Mouse (Mus musculus): ENCODE measurements around the gene Ubl3. TPM values are rescaled to one million over a fixed set of nuclear protein-coding genes. Genes with fewer than 3 reads are reported as not detected.

Ubl3 gene
- polyA plus RNA-seq, 1 experiment from 2014 or later: 74.5 TPM

GRCm38 (mm10) chr5:148580388-148580985, 27.9 kb upstream of the Ubl3 start:
- no peaks in the 10 kb centered on the region for H3K36me3 ChIP-seq (ENCODE audit: poor library complexity, severe bottlenecking)
- no peak overlapping the region for H3K4me3 ChIP-seq
- H3K4me2 ChIP-seq: no peak overlapping the region
- no peaks in the 10 kb centered on the region for H3K27me3 ChIP-seq
- no peaks in the 10 kb centered on the region for H3K4me1 ChIP-seq
- H3K27ac ChIP-seq: no peak overlapping the region
- WGBS: 95% methylated on average over 13 of the region's 13 CpGs
- ATAC-seq: no peak
- H3K9ac ChIP-seq: no peak overlapping the region
- H3K9me3 ChIP-seq (replicated peaks): peaks cover 9% of the 10 kb centered on the region; the same call in 1 of the 2 replicates

GRCm38 (mm10) chr5:148579156-148579555, 26.6 kb upstream of the Ubl3 start:
- Histone ChIP-seq H3K27me3 (no peaks in the 10 kb centered on the region), H3K4me3 (no peak overlapping the region), H3K4me2 (no peak overlapping the region), H3K36me3 (ENCODE audit: poor library complexity, severe bottlenecking) (no peaks in the 10 kb centered on the region), H3K9me3 (replicated peaks) (peaks cover 9% of the 10 kb centered on the region; the same call in 1 of the 2 replicates), H3K4me1 (no peaks in the 10 kb centered on the region), H3K27ac (no peak overlapping the region), H3K9ac (no peak overlapping the region)
- no peak for ATAC-seq
- 90% methylated on average over 2 of the region's 2 CpGs for WGBS

- no peak overlapping the region for H3K9ac ChIP-seq
- H3K4me1 ChIP-seq: no peaks in the 10 kb centered on the region
- H3K27me3 ChIP-seq: no peaks in the 10 kb centered on the region
- ATAC-seq: no peak
- no peak overlapping the region for H3K4me3 ChIP-seq
- no peak overlapping the region for H3K27ac ChIP-seq
- H3K4me2 ChIP-seq: no peak overlapping the region
- 0 out of 2 replicates have a peak, but pooled peaks cover 1% of the 10 kb centered on the region for H3K9me3 ChIP-seq (replicated peaks)
- no peaks in the 10 kb centered on the region for H3K36me3 ChIP-seq (ENCODE audit: poor library complexity, severe bottlenecking)
- WGBS: 82% methylated on average over 8 of the region's 8 CpGs
Measured at GRCm38 (mm10) chr5:148578353-148578752, 25.8 kb upstream of the Ubl3 start.

DNA sequence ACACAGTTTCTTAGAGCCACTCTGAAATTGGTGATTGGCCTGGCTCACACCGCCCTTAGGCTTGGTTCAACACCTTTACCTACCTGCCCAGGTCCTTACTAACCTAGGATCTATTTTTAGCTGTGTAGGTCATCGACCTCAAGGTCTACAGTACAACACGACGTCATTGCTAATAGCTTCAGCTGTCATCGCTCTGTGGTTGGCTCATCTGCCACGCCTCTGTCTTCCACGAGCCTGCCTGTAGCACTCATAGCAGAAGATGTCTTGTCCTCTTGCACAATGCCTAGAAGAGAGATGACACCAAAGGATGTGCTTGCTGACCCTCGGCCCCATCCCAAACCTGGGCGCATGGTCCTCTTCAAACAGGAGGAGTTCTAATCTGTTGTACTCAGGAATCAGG, 24.7 kb upstream of the Ubl3 start:
- Histone ChIP-seq H3K36me3 (ENCODE audit: poor library complexity, severe bottlenecking) (no peaks in the 10 kb centered on the region), H3K9ac (no peak overlapping the region), H3K27ac (no peak overlapping the region), H3K4me1 (no peaks in the 10 kb centered on the region), H3K27me3 (no peaks in the 10 kb centered on the region), H3K4me2 (no peak overlapping the region), H3K9me3 (replicated peaks) (no peaks in the 10 kb centered on the region), H3K4me3 (no peak overlapping the region)
- WGBS: 90% methylated on average over 9 of the region's 9 CpGs
- no peak for ATAC-seq

GRCm38 (mm10) chr5:148575163-148575562, 22.6 kb upstream of the Ubl3 start:
- Histone ChIP-seq H3K27ac (no peak overlapping the region), H3K9me3 (replicated peaks) (no peaks in the 10 kb centered on the region), H3K9ac (no peak overlapping the region), H3K27me3 (no peaks in the 10 kb centered on the region), H3K4me3 (no peak overlapping the region), H3K4me1 (no peaks in the 10 kb centered on the region), H3K36me3 (ENCODE audit: poor library complexity, severe bottlenecking) (no peaks in the 10 kb centered on the region), H3K4me2 (no peak overlapping the region)
- 70% methylated on average over 5 of the region's 5 CpGs for WGBS
- no peak for ATAC-seq

GRCm38 (mm10) chr5:148572676-148573075, 20.1 kb upstream of the Ubl3 start:
- H3K27ac ChIP-seq: no peak overlapping the region
- no peak overlapping the region for H3K4me3 ChIP-seq
- 91% methylated on average over 5 of the region's 5 CpGs for WGBS
- no peak for ATAC-seq
- no peaks in the 10 kb centered on the region for H3K9me3 ChIP-seq (replicated peaks)
- H3K27me3 ChIP-seq: no peaks in the 10 kb centered on the region
- H3K36me3 ChIP-seq (ENCODE audit: poor library complexity, severe bottlenecking): no peaks in the 10 kb centered on the region
- H3K4me1 ChIP-seq: no peaks in the 10 kb centered on the region
- H3K4me2 ChIP-seq: no peak overlapping the region
- no peak overlapping the region for H3K9ac ChIP-seq

DNA sequence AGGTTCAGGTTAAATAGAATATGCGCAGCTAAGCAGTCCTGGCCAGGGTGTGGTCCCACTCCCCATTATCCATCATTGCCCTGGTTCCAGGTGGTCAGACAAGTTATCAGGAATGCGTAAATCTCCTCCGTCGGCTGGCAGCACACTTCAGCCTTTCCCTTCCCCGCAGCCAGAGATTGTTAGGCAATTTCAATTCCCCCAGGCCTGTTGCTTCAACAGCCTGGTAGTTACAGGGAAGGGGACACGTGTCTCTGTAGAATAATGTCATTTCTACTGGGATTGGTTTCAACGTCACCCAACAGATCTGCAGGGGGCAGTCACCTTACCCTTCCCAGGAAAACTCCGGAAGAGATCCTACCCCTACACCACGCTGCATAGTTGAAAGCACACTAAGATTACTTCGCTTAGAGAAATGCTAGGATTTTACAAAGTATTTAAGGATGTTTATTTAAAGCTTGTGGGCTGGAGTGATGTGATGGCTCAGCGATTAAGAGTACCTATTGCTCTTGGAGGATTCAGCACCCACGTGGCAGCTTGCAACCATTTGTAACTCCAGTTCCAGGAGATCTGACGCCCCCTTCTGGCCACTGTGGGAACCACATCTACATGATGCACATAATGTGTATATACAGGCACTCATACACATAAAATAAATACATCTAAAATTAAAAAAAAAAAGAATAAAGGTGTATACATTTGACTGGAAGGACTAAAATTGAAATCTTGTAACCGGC, 18.1 kb upstream of the Ubl3 start:
- no peak for ATAC-seq
- H3K27ac ChIP-seq: no peak overlapping the region
- no peak overlapping the region for H3K9ac ChIP-seq
- H3K4me3 ChIP-seq: no peak overlapping the region
- no peak overlapping the region for H3K4me2 ChIP-seq
- H3K36me3 ChIP-seq (ENCODE audit: poor library complexity, severe bottlenecking): no peaks in the 10 kb centered on the region
- WGBS: 90% methylated on average over 14 of the region's 14 CpGs
- H3K27me3 ChIP-seq: no peaks in the 10 kb centered on the region
- H3K9me3 ChIP-seq (replicated peaks): no peaks in the 10 kb centered on the region
- H3K4me1 ChIP-seq: no peaks in the 10 kb centered on the region

DNA sequence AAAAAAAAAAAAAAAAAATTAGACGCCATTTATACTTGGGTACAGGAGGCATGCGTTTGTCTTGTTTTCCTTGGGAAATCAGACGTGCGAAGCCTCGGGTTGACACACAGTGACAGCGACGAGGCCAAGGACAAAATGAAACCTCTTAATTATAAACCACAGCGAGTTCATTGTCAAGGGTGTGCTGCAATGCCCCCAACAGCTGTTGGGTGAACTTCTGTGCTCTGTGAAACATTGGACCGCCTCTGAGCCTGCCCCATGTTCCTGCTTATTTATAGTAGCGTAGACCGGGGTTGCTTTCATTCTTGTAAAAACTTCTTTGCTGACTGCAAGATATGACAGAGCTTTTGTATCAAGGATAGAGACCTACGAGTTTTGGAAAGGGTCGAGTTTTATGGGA, 16.9 kb upstream of the Ubl3 start:
- Histone ChIP-seq H3K4me1 (no peaks in the 10 kb centered on the region), H3K4me3 (no peak overlapping the region), H3K36me3 (ENCODE audit: poor library complexity, severe bottlenecking) (no peaks in the 10 kb centered on the region), H3K27me3 (no peaks in the 10 kb centered on the region), H3K4me2 (no peak overlapping the region), H3K9ac (no peak overlapping the region), H3K9me3 (replicated peaks) (no peaks in the 10 kb centered on the region), H3K27ac (no peak overlapping the region)
- ATAC-seq: no peak
- 73% methylated on average over 13 of the region's 13 CpGs for WGBS

DNA sequence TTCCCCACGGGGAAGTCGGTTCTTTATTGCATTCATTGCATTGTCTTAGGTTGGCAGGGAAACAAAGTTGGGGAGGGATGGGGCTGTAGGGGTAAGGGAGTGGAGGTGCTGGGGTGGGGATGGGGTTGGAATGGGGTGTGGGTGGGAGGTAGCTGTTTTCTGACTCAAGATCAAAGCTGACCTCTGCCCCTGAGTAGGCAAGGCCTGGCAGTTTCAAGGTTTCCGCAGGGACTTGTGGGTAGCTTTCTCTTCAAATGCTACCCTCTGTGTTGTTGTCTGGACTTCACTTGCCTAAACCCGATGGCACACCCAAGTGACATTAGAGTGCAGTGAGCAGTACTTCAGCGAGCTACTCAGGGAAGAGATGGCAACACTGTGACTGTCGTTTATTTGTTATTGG, 13.0 kb upstream of the Ubl3 start:
- Histone ChIP-seq H3K4me1 (no peaks in the 10 kb centered on the region), H3K9me3 (replicated peaks) (no peaks in the 10 kb centered on the region), H3K9ac (no peak overlapping the region), H3K4me2 (no peak overlapping the region), H3K27me3 (no peaks in the 10 kb centered on the region), H3K27ac (no peak overlapping the region), H3K36me3 (ENCODE audit: poor library complexity, severe bottlenecking) (no peaks in the 10 kb centered on the region), H3K4me3 (no peak overlapping the region)
- 45% methylated on average over 6 of the region's 6 CpGs for WGBS
- ATAC-seq: no peak

GRCm38 (mm10) chr5:148564073-148564472, 11.5 kb upstream of the Ubl3 start:
- WGBS: 91% methylated on average over 3 of the region's 3 CpGs
- Histone ChIP-seq H3K4me1 (no peaks in the 10 kb centered on the region), H3K9me3 (replicated peaks) (no peaks in the 10 kb centered on the region), H3K36me3 (ENCODE audit: poor library complexity, severe bottlenecking) (no peaks in the 10 kb centered on the region), H3K27ac (no peak overlapping the region), H3K4me3 (no peak overlapping the region), H3K9ac (no peak overlapping the region), H3K4me2 (no peak overlapping the region), H3K27me3 (no peaks in the 10 kb centered on the region)
- no peak for ATAC-seq

DNA sequence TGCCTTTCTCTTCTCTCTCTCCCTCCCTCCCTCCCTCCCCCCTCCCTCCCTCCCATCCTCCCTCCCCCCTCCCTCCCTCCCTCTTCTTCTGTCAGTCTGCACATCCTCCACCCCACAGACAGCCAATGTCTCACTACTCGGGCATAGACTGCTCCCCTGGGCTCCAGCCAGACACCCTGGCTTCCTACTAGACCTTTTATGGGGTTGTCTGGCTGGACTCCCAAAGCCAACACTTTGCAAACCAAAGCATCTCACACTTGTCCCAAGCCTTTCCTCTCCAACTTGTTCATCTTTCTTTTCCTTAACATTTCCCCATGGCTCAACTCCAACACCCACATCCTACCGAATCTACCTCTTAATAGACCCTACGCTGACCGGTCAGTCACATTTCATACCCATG, 10.7 kb upstream of the Ubl3 start:
- H3K4me2 ChIP-seq: no peak overlapping the region
- no peak for ATAC-seq
- no peak overlapping the region for H3K9ac ChIP-seq
- H3K36me3 ChIP-seq (ENCODE audit: poor library complexity, severe bottlenecking): no peaks in the 10 kb centered on the region
- H3K27me3 ChIP-seq: no peaks in the 10 kb centered on the region
- no peak overlapping the region for H3K27ac ChIP-seq
- no peaks in the 10 kb centered on the region for H3K9me3 ChIP-seq (replicated peaks)
- no peak overlapping the region for H3K4me3 ChIP-seq
- WGBS: 96% methylated on average over 3 of the region's 4 CpGs
- H3K4me1 ChIP-seq: no peaks in the 10 kb centered on the region

- Histone ChIP-seq H3K9ac (no peak overlapping the region), H3K9me3 (replicated peaks) (no peaks in the 10 kb centered on the region), H3K4me2 (no peak overlapping the region), H3K27me3 (no peaks in the 10 kb centered on the region), H3K36me3 (ENCODE audit: poor library complexity, severe bottlenecking) (no peaks in the 10 kb centered on the region), H3K4me1 (no peaks in the 10 kb centered on the region), H3K4me3 (no peak overlapping the region), H3K27ac (no peak overlapping the region)
- 88% methylated on average over 8 of the region's 8 CpGs for WGBS
- ATAC-seq: no peak
Measured at GRCm38 (mm10) chr5:148562235-148562634, 9.6 kb upstream of the Ubl3 start.
